Mouse (Mus musculus) left cerebral cortex, postnatal 14 days (tissue): ENCODE results near the gene Tshb. TPM values are rescaled to one million over a fixed set of nuclear protein-coding genes. Genes with fewer than 3 reads are reported as not detected.

ENCODE experiments used
- DNase-seq, 2 experiments: peaks; one replicate each; pipeline ENCODE4 v3.0.0; 2021 to 2022; ENCODE audit warnings: low spot score in 2 of 2, mixed read lengths in 1 of 2
- intact Hi-C: fragments of 180-260 bp; cut with DNase I; formaldehyde crosslinking; loops from one replicate; pipeline ENCODE4 v1.15.1; 2025
- total RNA-seq, 2 experiments: library from RNA; stranded (reverse); gene quantifications; 2 replicates each; pipeline ENCODE4 v1.2.3; 2021

Tshb gene
- total RNA-seq, 2 experiments from 2014 or later, result not detected

- no peak for DNase-seq
- intact Hi-C loops, result no loop called here
Observed at GRCm38 (mm10) chr3:102738926-102739325, 43.6 kb downstream of the Tshb start.

- intact Hi-C loops, result no loop called here
- no peak for DNase-seq
Observed at GRCm38 (mm10) chr3:102738161-102738901, 44.2 kb downstream of the Tshb start.

- DNase-seq, result no peak
- intact Hi-C loops, result no loop called here
Observed at GRCm38 (mm10) chr3:102737106-102737505, 45.4 kb downstream of the Tshb start.

GRCm38 (mm10) chr3:102736436-102736835 is 46.1 kb downstream of the Tshb start:
- no peak for DNase-seq
- intact Hi-C loops, result no loop called here

- intact Hi-C loops, result no loop called here
- DNase-seq, result no peak
Observed at GRCm38 (mm10) chr3:102735638-102736037, 46.9 kb downstream of the Tshb start.

GRCm38 (mm10) chr3:102735031-102735558 is 47.4 kb downstream of the Tshb start:
- intact Hi-C loops, result no loop called here

GRCm38 (mm10) chr3:102734313-102735030 is 48.0 kb downstream of the Tshb start, which contains the start of gene Tspan2:
Gene Tspan2, plus strand, starts transcription at chr3:102734529.
- peak in 1 of 2 experiments; percentile 19 for DNase-seq
- intact Hi-C loops, result no loop called here

More at GRCm38 (mm10) chr3:102735031-102735558, 47.4 kb downstream of the Tshb start:
- DNase-seq, result peak in 1 of 2 experiments; percentile 21

- DNase-seq, result no peak
- intact Hi-C loops, result no loop called here
Observed at GRCm38 (mm10) chr3:102733936-102734312, 48.6 kb downstream of the Tshb start.

- no peak for DNase-seq
- intact Hi-C loops, result no loop called here
Observed at GRCm38 (mm10) chr3:102733050-102733449, 49.5 kb downstream of the Tshb start.

GRCm38 (mm10) chr3:102732619-102733018 is 49.9 kb downstream of the Tshb start:
- intact Hi-C loops, result no loop called here
- DNase-seq, result no peak

GRCm38 (mm10) chr3:102731112-102731511 is 51.4 kb downstream of the Tshb start:
- DNase-seq, result no peak
- intact Hi-C loops, result no loop called here

GRCm38 (mm10) chr3:102729416-102729815 is 53.1 kb downstream of the Tshb start:
- DNase-seq, result no peak
- intact Hi-C loops, result no loop called here

Other genes with a start within 250 kb of the Tshb start
- gene Tspan2, start 48.2 kb downstream of the Tshb start, total RNA-seq, result 10 to 100 TPM; 58.0 to 82.8 TPM
- gene Sycp1, start 153.4 kb upstream of the Tshb start, total RNA-seq, result under 1 TPM in 1 of 2 experiments, not detected in 1; 0.20 TPM
- gene Nr1h5, start 181.4 kb upstream of the Tshb start, total RNA-seq, result not detected
- gene Sike1, start 213.0 kb upstream of the Tshb start, total RNA-seq, result 10 to 100 TPM; 83.8 to 86.8 TPM
- 100 to 1,000 TPM; 247 to 252 TPM for gene Csde1, start 237.7 kb upstream of the Tshb start, total RNA-seq